Mouse (Mus musculus): ENCODE measurements around the gene Cib3.

- TF ChIP-seq MEF2A (IDR thresholded peaks at IDR 0.05; ENCODE audit: borderline replicate concordance, low read depth, low read length) (no peak), NRF1 (IDR thresholded peaks at IDR 0.05; ENCODE audit: low read depth, low read length) (no peak), ZNF384 (IDR thresholded peaks at IDR 0.05; ENCODE audit: low read depth, low read length) (no peak), BHLHE40 (IDR thresholded peaks at IDR 0.05; ENCODE audit: low read depth, low read length) (no peak), MAX (IDR thresholded peaks at IDR 0.05; ENCODE audit: low read length) (no peak), E2F4 (IDR thresholded peaks at IDR 0.05; ENCODE audit: insufficient replicate concordance, low read depth, low read length) (no peak), CTCF (conservative IDR thresholded peaks at IDR 0.05 in 1 of 2, IDR thresholded peaks at IDR 0.05 in 1 of 2; ENCODE audit: low read depth in 2 of 2, low read length in 2 of 2) (no peak), CHD1 (IDR thresholded peaks at IDR 0.05; ENCODE audit: low read depth, low read length) (no peak), MYC (IDR thresholded peaks at IDR 0.05; ENCODE audit: low read depth, low read length) (no peak), POLR2A (IDR thresholded peaks at IDR 0.05; ENCODE audit: low read depth, low read length) (no peak), ZMIZ1 (IDR thresholded peaks at IDR 0.05; ENCODE audit: low read depth, low read length) (no peak), ETS1 (conservative IDR thresholded peaks at IDR 0.05; ENCODE audit: low read depth, low read length) (no peak), EP300 (IDR thresholded peaks at IDR 0.05; ENCODE audit: low read length) (no peak), MAFK (IDR thresholded peaks at IDR 0.05; ENCODE audit: insufficient replicate concordance, low read length) (no peak)
Observed at GRCm38 (mm10) chr8:72213536-72213935, 899 bp upstream of the Cib3 start, which contains the start of gene Gm11034.

All from CH12.LX (cell line).